Mouse (Mus musculus) lung, postnatal 10 days (tissue): ENCODE data around the gene Gm10721.
A peak's percentile ranks its signal among the peaks of the same experiment; 100 is the strongest.
"Not testable (repeated sequence)": the region's sequence is repeated elsewhere in the genome, so short reads cannot be mapped to it uniquely, and the experiment has no call there.

Source experiments
- DNase-seq: peaks from one replicate; pipeline ENCODE4 v3.0.0; 2021

The Gm10721 gene

GRCm38 (mm10) chr9:3012733-3013279 is at the start of gene Gm10721:
Gene Gm10721, plus strand, starts transcription at chr9:3013140.
- DNase-seq, result not testable (repeated sequence)

DNA sequence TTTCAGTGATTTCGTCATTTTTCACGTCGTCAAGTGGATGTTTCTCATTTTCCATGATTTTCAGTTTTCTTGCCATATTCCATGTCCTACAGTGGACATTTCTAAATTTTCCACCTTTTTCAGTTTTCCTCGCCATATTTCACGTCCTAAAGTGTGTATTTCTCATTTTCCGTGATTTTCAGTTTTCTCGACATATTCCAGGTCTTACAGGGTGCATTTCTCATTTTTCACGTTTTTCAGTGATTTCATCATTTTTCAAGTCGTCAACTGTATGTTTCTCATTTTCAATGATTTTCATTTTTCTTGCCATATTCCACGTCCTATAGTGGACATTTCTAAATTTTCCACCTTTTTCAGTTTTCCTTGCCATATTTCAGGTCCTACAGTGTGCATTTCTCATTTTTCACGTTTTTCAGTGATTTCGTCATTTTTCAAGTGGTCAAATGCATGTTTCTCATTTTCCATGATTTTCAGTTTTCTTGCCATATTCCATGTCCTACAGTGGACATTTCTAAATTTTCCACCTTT is 12.4 kb upstream of the Gm10721 start, which contains the start of gene Gm10722:
Gm10722 (plus strand) TSS at position 478 of the 528 bp plus-strand sequence.
- DNase-seq, result not testable (repeated sequence)

DNA sequence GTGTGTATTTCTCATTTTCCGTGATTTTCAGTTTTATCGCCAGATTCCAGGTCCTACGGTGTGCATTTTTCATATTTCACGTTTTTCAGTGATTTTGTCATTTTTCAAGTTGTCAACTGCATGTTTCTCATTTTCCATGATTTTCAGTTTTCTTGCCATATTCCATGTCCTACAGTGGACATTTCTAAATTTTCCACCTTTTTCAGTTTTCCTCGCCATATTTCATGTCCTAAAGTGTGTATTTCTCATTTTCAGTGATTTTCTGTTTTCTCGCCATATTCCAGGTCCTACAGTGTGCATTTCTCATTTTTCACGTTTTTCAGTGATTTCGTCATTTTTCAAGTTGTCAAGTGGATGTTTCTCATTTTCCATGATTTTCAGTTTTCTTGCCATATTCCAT is 11.9 kb upstream of the Gm10721 start:
- DNase-seq, result peak; percentile 10

DNA sequence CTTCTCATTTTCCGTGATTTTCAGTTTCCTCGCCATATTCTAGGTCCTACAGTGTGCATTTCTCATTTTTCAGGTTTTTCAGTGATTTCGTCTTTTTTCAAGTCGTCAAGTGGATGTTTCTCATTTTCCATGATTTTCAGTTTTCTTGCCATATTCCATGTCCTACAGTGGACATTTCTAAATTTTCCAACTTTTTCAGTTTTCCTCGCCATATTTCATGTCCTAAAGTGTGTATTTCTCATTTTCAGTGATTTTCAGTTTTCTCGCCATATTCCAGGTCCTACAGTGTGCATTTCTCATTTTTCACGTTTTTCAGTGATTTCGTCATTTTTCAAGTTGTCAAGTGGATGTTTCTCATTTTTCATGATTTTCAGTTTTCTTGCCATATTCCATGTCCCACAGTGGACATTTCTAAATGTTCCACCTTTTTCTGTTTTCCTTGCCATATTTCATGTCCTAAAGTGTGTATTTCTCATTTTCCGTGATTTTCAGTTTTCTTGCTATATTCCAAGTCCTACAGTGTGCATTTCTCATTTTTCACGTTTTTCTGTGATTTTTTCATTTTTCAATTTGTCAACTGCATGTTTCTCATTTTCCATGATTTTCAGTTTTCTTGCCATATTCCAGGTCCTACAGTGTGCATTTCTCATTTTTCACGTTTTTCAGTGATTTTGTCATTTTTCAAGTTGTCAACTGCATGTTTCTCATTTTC is 10.8 kb upstream of the Gm10721 start:
- DNase-seq, result peak; percentile 99

- DNase-seq, result not testable (repeated sequence)
These were observed 10.0 kb upstream of the Gm10721 start, which contains the start of gene Gm11168 for GRCm38 (mm10) chr9:3002794-3003396. Gene Gm11168, plus strand, starts transcription at chr9:3003346.

- DNase-seq, result not testable (repeated sequence)
These were observed 6.8 kb upstream of the Gm10721 start for GRCm38 (mm10) chr9:3006179-3006578.

DNA sequence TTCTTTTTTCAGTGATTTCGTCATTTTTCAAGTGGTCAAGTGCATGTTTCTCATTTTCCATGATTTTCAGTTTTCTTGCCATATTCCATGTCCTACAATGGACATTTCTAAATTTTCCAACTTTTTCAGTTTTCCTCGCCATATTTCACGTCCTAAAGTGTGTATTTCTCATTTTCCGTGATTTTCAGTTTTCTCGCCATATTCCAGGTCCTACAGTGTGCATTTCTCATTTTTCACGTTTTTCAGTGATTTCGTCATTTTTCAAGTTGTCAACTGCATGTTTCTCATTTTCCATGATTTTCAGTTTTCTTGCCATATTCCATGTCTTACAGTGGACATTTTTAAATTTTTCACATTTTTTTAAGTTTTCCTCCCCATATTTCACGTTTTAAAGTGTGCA is 6.3 kb upstream of the Gm10721 start:
- DNase-seq, result peak; percentile 84

GRCm38 (mm10) chr9:3007272-3007671 is 5.7 kb upstream of the Gm10721 start:
- not testable (repeated sequence) for DNase-seq

DNA sequence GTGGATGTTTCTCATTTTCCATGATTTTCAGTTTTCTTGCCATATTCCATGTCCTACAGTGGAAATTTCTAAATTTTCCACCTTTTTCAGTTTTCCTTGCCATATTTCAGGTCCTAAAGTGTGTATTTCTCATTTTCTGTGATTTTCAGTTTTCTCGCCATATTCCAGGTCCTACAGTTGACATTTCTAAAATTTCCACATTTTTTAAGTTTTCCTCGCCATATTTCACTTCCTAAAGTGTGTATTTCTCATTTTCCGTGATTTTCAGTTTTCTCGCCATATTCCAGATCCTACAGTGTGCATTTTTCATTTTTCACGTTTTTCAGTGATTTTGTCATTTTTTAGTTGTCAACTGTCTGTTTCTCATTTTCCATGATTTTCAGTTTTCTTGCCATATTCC is 3.6 kb upstream of the Gm10721 start:
- DNase-seq, result not testable (repeated sequence)

- not testable (repeated sequence) for DNase-seq
These were observed 802 bp upstream of the Gm10721 start for GRCm38 (mm10) chr9:3012054-3012621.

- DNase-seq, result not testable (repeated sequence)
These were observed 2.4 kb downstream of the Gm10721 start, which contains the start of gene Gm10720 for GRCm38 (mm10) chr9:3015354-3015753. Gene Gm10720, plus strand, starts transcription at chr9:3015654.

DNA sequence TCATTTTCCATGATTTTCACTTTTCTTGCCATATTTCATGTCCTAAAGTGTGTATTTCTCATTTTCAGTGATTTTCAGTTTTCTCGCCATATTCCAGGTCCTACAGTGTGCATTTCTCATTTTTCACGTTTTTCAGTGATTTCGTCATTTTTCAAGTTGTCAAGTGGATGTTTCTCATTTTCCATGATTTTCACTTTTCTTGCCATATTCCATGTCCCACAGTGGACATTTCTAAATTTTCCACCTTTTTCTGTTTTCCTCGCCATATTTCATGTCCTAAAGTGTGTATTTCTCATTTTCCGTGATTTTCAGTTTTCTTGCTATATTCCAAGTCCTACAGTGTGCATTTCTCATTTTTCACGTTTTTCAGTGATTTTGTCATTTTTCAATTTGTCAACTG is 3.0 kb downstream of the Gm10721 start:
- peak; percentile 7 for DNase-seq

DNA sequence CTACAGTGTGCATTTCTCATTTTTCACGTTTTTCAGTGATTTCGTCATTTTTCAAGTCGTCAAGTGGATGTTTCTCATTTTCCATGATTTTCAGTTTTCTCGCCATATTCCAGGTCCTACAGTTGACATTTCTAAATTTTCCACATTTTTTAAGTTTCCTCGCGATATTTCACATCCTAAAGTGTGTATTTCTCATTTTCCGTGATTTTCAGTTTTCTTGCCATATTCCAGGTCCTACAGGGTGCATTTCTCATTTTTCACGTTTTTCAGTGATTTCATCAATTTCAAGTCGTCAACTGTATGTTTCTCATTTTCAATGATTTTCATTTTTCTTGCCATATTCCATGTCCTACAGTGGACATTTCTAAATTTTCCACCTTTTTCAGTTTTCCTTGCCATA is 4.2 kb downstream of the Gm10721 start, which contains the start of gene Gm10719:
Gm10719 (plus strand) TSS at position 301 of the 400 bp plus-strand sequence.
- DNase-seq, result not testable (repeated sequence)

DNA sequence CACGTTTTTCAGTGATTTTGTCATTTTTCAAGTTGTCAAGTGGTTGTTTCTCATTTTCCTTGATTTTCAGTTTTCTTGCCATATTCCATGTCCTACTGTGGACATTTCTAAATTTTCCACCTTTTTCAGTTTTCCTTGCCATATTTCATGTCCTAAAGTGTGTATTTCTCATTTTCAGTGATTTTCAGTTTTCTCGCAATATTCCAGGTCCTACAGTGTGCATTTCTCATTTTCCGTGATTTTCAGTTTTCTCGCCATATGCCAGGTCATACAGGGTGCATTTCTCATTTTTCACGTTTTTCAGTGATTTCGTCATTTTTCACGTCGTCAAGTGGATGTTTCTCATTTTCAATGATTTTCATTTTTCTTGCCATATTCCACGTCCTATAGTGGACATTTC is 6.0 kb downstream of the Gm10721 start:
- peak; percentile 71 for DNase-seq

GRCm38 (mm10) chr9:3019835-3020727 is 7.1 kb downstream of the Gm10721 start:
- DNase-seq, result peak; percentile 78

- DNase-seq, result peak; percentile 80
These were observed 9.5 kb downstream of the Gm10721 start for GRCm38 (mm10) chr9:3022316-3023008.

DNA sequence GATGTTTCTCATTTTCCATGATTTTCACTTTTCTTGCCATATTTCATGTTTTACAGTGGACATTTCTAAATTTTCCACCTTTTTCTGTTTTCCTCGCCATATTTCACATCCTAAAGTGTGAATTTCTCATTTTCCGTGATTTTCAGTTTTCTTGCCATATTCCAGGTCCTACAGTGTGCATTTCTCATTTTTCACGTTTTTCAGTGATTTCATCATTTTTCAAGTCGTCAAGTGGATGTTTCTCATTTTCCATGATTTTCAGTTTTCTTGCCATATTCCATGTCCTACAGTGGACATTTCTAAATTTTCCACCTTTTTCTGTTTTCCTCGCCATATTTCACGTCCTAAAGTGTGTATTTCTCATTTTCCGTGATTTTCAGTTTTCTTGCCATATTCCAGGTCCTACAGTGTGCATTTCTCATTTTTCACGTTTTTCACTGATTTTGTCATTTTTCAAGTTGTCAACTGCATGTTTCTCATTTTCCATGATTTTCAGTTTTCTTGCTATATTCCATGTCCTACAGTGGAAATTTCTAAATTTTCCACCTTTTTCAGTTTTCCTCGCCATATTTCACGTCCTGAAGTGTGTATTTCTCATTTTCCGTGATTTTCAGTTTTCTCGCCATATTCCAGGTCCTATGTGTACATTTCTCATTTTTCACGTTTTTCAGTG is 10.5 kb downstream of the Gm10721 start, which contains the start of gene Gm10718:
Gm10718 (plus strand) TSS at position 236 of the 673 bp plus-strand sequence.
- DNase-seq, result peak; percentile 14

DNA sequence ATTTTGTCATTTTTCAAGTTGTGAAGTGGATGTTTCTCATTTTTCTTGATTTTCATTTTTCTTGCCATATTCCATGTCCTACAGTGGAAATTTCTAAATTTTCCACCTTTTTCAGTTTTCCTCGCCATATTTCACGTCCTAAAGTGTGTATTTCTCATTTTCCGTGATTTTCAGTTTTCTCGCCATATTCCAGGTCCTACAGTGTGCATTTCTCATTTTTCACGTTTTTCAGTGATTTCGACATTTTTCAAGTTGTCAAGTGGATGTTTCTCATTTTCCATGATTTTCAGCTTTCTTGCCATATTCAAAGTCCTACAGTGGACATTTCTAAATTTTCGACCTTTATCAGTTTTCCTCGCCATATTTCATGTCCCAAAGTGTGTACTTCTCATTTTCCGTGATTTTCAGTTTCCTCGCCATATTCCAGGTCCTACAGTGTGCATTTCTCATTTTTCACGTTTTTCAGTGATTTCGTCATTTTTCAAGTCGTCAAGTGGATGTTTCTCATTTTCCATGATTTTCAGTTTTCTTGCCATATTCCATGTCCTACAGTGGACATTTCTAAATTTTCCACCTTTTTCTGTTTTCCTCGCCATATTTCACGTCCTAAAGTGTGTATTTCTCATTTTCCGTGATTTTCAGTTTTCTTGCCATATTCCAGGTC is 11.2 kb downstream of the Gm10721 start:
- DNase-seq, result peak; percentile 53

DNA sequence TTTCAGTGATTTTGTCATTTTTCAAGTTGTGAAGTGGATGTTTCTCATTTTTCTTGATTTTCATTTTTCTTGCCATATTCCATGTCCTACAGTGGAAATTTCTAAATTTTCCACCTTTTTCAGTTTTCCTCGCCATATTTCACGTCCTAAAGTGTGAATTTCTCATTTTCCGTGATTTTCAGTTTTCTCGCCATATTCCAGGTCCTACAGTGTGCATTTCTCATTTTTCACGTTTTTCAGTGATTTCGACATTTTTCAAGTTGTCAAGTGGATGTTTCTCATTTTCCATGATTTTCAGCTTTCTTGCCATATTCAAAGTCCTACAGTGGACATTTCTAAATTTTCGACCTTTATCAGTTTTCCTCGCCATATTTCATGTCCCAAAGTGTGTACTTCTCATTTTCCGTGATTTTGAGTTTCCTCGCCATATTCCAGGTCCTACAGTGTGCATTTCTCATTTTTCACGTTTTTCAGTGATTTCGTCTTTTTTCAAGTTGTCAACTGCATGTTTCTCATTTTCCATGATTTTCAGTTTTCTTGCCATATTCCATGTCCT is 12.1 kb downstream of the Gm10721 start, which contains the start of gene Gm10717:
Gm10717 (plus strand) TSS at position 506 of the 556 bp plus-strand sequence.
- peak; percentile 59 for DNase-seq

GRCm38 (mm10) chr9:3025653-3026052 is 12.7 kb downstream of the Gm10721 start:
- peak; percentile 68 for DNase-seq
